Mouse (Mus musculus) neural tube, embryonic 15.5 days (tissue): ENCODE results near the gene Ube2q1. TPM values are rescaled to one million over a fixed set of nuclear protein-coding genes. Genes with fewer than 3 reads are reported as not detected.
A peak's percentile ranks its signal among the peaks of the same experiment; 100 is the strongest.

ENCODE experiments used
- ATAC-seq: fragments of 200-750 bp; cut with Nextera tagmentation; 2 replicates; pipeline ENCODE4 v1.8.0; 2017; ENCODE audit warnings: mild to moderate bottlenecking, moderate TSS enrichment, moderate library complexity; ENCODE audit not compliant: low FRiP score
- H3K27ac ChIP-seq: fragments of 300-500 bp; sonication (generic); replicated peaks from 2 replicates; pipeline ENCODE4 v1.5.1; 2015; ENCODE audit warnings: mild to moderate bottlenecking, inconsistent platforms
- H3K27me3 ChIP-seq: fragments of 300-500 bp; sonication (generic); replicated peaks from 2 replicates; pipeline ENCODE4 v1.6.1; 2015; ENCODE audit warnings: inconsistent platforms
- H3K36me3 ChIP-seq: fragments of 300-500 bp; sonication (generic); 2 replicates; pipeline ENCODE4 v1.6.1; 2015; ENCODE audit warnings: inconsistent platforms
- H3K4me1 ChIP-seq: fragments of 300-500 bp; sonication (generic); 2 replicates; pipeline ENCODE4 v1.6.1; 2015; ENCODE audit warnings: inconsistent platforms
- H3K4me2 ChIP-seq: fragments of 300-500 bp; sonication (generic); 2 replicates; pipeline ENCODE4 v1.6.1; 2015; ENCODE audit warnings: inconsistent platforms, mild to moderate bottlenecking, moderate library complexity
- H3K4me3 ChIP-seq: fragments of 300-500 bp; sonication (generic); replicated peaks from 2 replicates; pipeline ENCODE4 v1.5.1; 2015; ENCODE audit warnings: mild to moderate bottlenecking, inconsistent platforms
- H3K9ac ChIP-seq: fragments of 300-500 bp; sonication (generic); replicated peaks from 2 replicates; pipeline ENCODE4 v1.6.1; 2015; ENCODE audit warnings: mild to moderate bottlenecking, inconsistent platforms
- H3K9me3 ChIP-seq: fragments of 300-500 bp; sonication (generic); replicated peaks from 2 replicates; pipeline ENCODE4 v1.6.1; 2016; ENCODE audit warnings: inconsistent platforms
- WGBS: fragments of 180-500 bp; shearing (Covaris S2); methylation state at CpG from one replicate; pipeline ENCODE4 v1.1.7; 2015; ENCODE audit warnings: mixed read lengths; 5-methylcytosine and 5-hydroxymethylcytosine counted together
- polyA plus RNA-seq: library from polyadenylated mRNA; unstranded; fragments of >200 nt; fragmentation: Nextera tagmentation; extraction: Ambion mirVana; gene quantifications from 2 replicates; pipeline ENCODE4 v1.2.1, GENCODE M21; 2015

Ube2q1 gene
- polyA plus RNA-seq, 1 experiment from 2014 or later: 10.8 TPM

DNA sequence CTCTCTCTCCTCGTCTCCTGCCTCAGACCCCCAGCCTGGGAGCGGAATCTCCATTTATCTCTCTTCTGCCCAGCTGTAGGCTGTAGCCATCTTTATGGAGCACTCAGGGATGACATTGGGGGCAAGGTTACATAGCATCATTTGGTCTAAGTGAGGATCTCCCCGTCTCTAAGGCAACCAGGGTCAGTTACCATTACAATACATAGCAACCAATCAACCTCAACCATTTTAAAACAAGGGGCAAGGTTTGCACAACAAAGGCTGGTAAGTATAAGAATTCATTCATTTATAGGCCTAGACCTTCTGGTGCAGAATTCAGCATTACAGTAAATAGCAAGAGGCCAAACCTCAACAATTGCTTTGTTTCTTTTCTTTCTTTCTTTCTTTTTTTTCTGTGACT lies 52.9 kb downstream of the Ube2q1 start:
- Histone ChIP-seq H3K4me1 (peaks cover 6% of the 10 kb centered on the region), H3K27me3 (peaks cover 29% of the 10 kb centered on the region), H3K9me3 (no peaks in the 10 kb centered on the region), H3K4me2 (no peak overlapping the region), H3K9ac (no peak overlapping the region), H3K27ac (no peak overlapping the region), H3K4me3 (no peak overlapping the region), H3K36me3 (no peaks in the 10 kb centered on the region)
- WGBS: 62% methylated on average over 3 of the region's 3 CpGs
- ATAC-seq: no peak

- Histone ChIP-seq H3K27ac (no peak within 1 kb of the TSS), H3K36me3 (no peaks in the 10 kb centered on the region), H3K9ac (0 out of 2 replicates have a peak within 1 kb of the TSS, but pooled peaks have one; percentile 17), H3K27me3 (peaks cover 57% of the 10 kb centered on the region), H3K4me2 (peak within 1 kb of the TSS; percentile 58), H3K9me3 (no peaks in the 10 kb centered on the region), H3K4me1 (peaks cover 12% of the 10 kb centered on the region), H3K4me3 (peak within 1 kb of the TSS; percentile 40)
- 2% methylated on average over 83 of the region's 96 CpGs for WGBS
- ATAC-seq: no peak
Observed at GRCm38 (mm10) chr3:89830815-89831591, 57.6 kb downstream of the Ube2q1 start, which contains the start of gene She. She (plus strand) TSS chr3:89831370.

Other genes starting within 250 kb of the Ube2q1 start
- 22.9 and 24.6 TPM in 2 replicates for gene Adar, start 58.6 kb upstream of the Ube2q1 start, polyA plus RNA-seq
- 18.9 and 22.5 TPM in 2 replicates for gene Chrnb2, start 9.0 kb upstream of the Ube2q1 start, polyA plus RNA-seq
- 1.4 and 2.0 TPM in 2 replicates for gene She, start 57.8 kb downstream of the Ube2q1 start, polyA plus RNA-seq
- 1.2 and 1.5 TPM in 2 replicates for gene Il6ra, start 139.6 kb downstream of the Ube2q1 start, polyA plus RNA-seq
- gene Atp8b2, start 189.9 kb downstream of the Ube2q1 start, polyA plus RNA-seq: 11.9 and 12.9 TPM in 2 replicates
- 105 and 114 TPM in 2 replicates for gene Hax1, start 225.2 kb downstream of the Ube2q1 start, polyA plus RNA-seq